Mouse (Mus musculus) neural tube, embryonic 13.5 days (tissue): Measurements from ENCODE around the gene Gm49776. TPM values are rescaled to one million over a fixed set of nuclear protein-coding genes. Genes with fewer than 3 reads are reported as not detected.
A peak's percentile ranks its signal among the peaks of the same experiment; 100 is the strongest.

ENCODE experiments used
- ATAC-seq: fragments of 200-750 bp; cut with Nextera tagmentation; 2 replicates; pipeline ENCODE4 v1.8.0; 2017; ENCODE audit warnings: low read depth, mild to moderate bottlenecking, moderate TSS enrichment, moderate library complexity
- H3K27ac ChIP-seq: fragments of 300-500 bp; sonication (generic); replicated peaks from 2 replicates; pipeline ENCODE4 v1.5.1; 2015; ENCODE audit warnings: moderate library complexity, mild to moderate bottlenecking, inconsistent platforms
- H3K27me3 ChIP-seq: fragments of 300-500 bp; sonication (generic); 2 replicates; pipeline ENCODE4 v1.6.1; 2015; ENCODE audit warnings: mild to moderate bottlenecking, inconsistent platforms
- H3K36me3 ChIP-seq: fragments of 300-500 bp; sonication (generic); 2 replicates; pipeline ENCODE4 v1.6.1; 2015; ENCODE audit warnings: mild to moderate bottlenecking, inconsistent platforms
- H3K4me1 ChIP-seq: fragments of 300-500 bp; sonication (generic); replicated peaks from 2 replicates; pipeline ENCODE4 v1.6.1; 2015; ENCODE audit warnings: inconsistent platforms
- H3K4me2 ChIP-seq: fragments of 300-500 bp; sonication (generic); 2 replicates; pipeline ENCODE4 v1.6.1; 2015; ENCODE audit warnings: inconsistent platforms, mild to moderate bottlenecking, moderate library complexity
- H3K4me3 ChIP-seq: fragments of 300-500 bp; sonication (generic); 2 replicates; pipeline ENCODE4 v1.5.1; 2015; ENCODE audit warnings: mild to moderate bottlenecking, inconsistent platforms
- H3K9ac ChIP-seq: fragments of 300-500 bp; sonication (generic); 2 replicates; pipeline ENCODE4 v1.6.1; 2015; ENCODE audit warnings: moderate library complexity, mild to moderate bottlenecking, inconsistent platforms
- H3K9me3 ChIP-seq: fragments of 300-500 bp; sonication (generic); 2 replicates; pipeline ENCODE4 v1.6.1; 2016; ENCODE audit warnings: inconsistent platforms
- WGBS: fragments of 180-500 bp; shearing (Covaris S2); methylation state at CpG from one replicate; pipeline ENCODE4 v1.1.7; 2015; 5-methylcytosine and 5-hydroxymethylcytosine counted together
- polyA plus RNA-seq: library from polyadenylated mRNA; unstranded; fragments of >200 nt; fragmentation: Nextera tagmentation; extraction: Ambion mirVana; gene quantifications from 2 replicates; pipeline ENCODE4 v1.2.1, GENCODE M21; 2015

Gm49776 gene
- polyA plus RNA-seq, 1 experiment from 2014 or later, result 4.8 TPM

GRCm38 (mm10) chr16:18231451-18231850 lies 26.7 kb downstream of the Gm49776 start:
- 0 out of 2 replicates have a peak overlapping the region, but pooled peaks have one; percentile 1 for H3K9ac ChIP-seq
- no peak overlapping the region for H3K4me3 ChIP-seq
- no peak for ATAC-seq
- H3K27me3 ChIP-seq, result no peaks in the 10 kb centered on the region
- no peak overlapping the region for H3K4me2 ChIP-seq
- H3K4me1 ChIP-seq, result peaks cover 61% of the 10 kb centered on the region
- WGBS, result 91% methylated on average over 4 of the region's 4 CpGs
- no peak overlapping the region for H3K27ac ChIP-seq
- peaks cover 26% of the 10 kb centered on the region for H3K36me3 ChIP-seq
- H3K9me3 ChIP-seq, result no peaks in the 10 kb centered on the region

GRCm38 (mm10) chr16:18231047-18231446 lies 27.1 kb downstream of the Gm49776 start:
- H3K4me1 ChIP-seq, result peaks cover 57% of the 10 kb centered on the region
- 0 out of 2 replicates have a peak overlapping the region, but pooled peaks have one; percentile 1 for H3K9ac ChIP-seq
- H3K27me3 ChIP-seq, result no peaks in the 10 kb centered on the region
- no peak overlapping the region for H3K4me2 ChIP-seq
- no peak for ATAC-seq
- no peak overlapping the region for H3K4me3 ChIP-seq
- no peak overlapping the region for H3K27ac ChIP-seq
- no peaks in the 10 kb centered on the region for H3K9me3 ChIP-seq
- 91% methylated on average over 3 of the region's 3 CpGs for WGBS
- H3K36me3 ChIP-seq, result peaks cover 30% of the 10 kb centered on the region

- H3K9ac ChIP-seq, result 0 out of 2 replicates have a peak overlapping the region, but pooled peaks have one; percentile 1
- WGBS, result 95% methylated on average over 6 of the region's 6 CpGs
- peaks cover 53% of the 10 kb centered on the region for H3K4me1 ChIP-seq
- no peaks in the 10 kb centered on the region for H3K27me3 ChIP-seq
- no peaks in the 10 kb centered on the region for H3K9me3 ChIP-seq
- peaks cover 34% of the 10 kb centered on the region for H3K36me3 ChIP-seq
- no peak for ATAC-seq
- no peak overlapping the region for H3K27ac ChIP-seq
- no peak overlapping the region for H3K4me3 ChIP-seq
- H3K4me2 ChIP-seq, result no peak overlapping the region
Observed at GRCm38 (mm10) chr16:18230617-18231016, 27.5 kb downstream of the Gm49776 start.

GRCm38 (mm10) chr16:18229622-18230021 lies 28.5 kb downstream of the Gm49776 start:
- Histone ChIP-seq H3K4me3 (no peak overlapping the region), H3K9ac (no peak overlapping the region), H3K4me1 (peaks cover 52% of the 10 kb centered on the region), H3K27ac (no peak overlapping the region), H3K27me3 (no peaks in the 10 kb centered on the region), H3K4me2 (no peak overlapping the region), H3K9me3 (no peaks in the 10 kb centered on the region), H3K36me3 (peaks cover 44% of the 10 kb centered on the region)
- ATAC-seq, result no peak
- WGBS, result 61% methylated on average over 11 of the region's 11 CpGs

GRCm38 (mm10) chr16:18228856-18229255 lies 29.3 kb downstream of the Gm49776 start:
- no peak overlapping the region for H3K4me3 ChIP-seq
- no peak for ATAC-seq
- peaks cover 45% of the 10 kb centered on the region for H3K4me1 ChIP-seq
- H3K36me3 ChIP-seq, result peaks cover 52% of the 10 kb centered on the region
- H3K27ac ChIP-seq, result no peak overlapping the region
- no peaks in the 10 kb centered on the region for H3K9me3 ChIP-seq
- no peaks in the 10 kb centered on the region for H3K27me3 ChIP-seq
- H3K9ac ChIP-seq, result no peak overlapping the region
- no peak overlapping the region for H3K4me2 ChIP-seq
- WGBS, result 83% methylated on average over 4 of the region's 4 CpGs

GRCm38 (mm10) chr16:18227897-18228422 lies 30.2 kb downstream of the Gm49776 start:
- Histone ChIP-seq H3K36me3 (peaks cover 61% of the 10 kb centered on the region), H3K4me3 (no peak overlapping the region), H3K4me1 (peaks cover 36% of the 10 kb centered on the region), H3K4me2 (no peak overlapping the region), H3K27ac (no peak overlapping the region), H3K9me3 (no peaks in the 10 kb centered on the region), H3K27me3 (no peaks in the 10 kb centered on the region), H3K9ac (no peak overlapping the region)
- ATAC-seq, result no peak
- WGBS, result 96% methylated on average over 20 of the region's 20 CpGs

- peaks cover 69% of the 10 kb centered on the region for H3K36me3 ChIP-seq
- H3K4me1 ChIP-seq, result peaks cover 33% of the 10 kb centered on the region
- no peak overlapping the region for H3K27ac ChIP-seq
- ATAC-seq, result no peak
- H3K4me2 ChIP-seq, result no peak overlapping the region
- 92% methylated on average over 13 of the region's 13 CpGs for WGBS
- H3K9ac ChIP-seq, result no peak overlapping the region
- H3K27me3 ChIP-seq, result no peaks in the 10 kb centered on the region
- H3K9me3 ChIP-seq, result no peaks in the 10 kb centered on the region
- H3K4me3 ChIP-seq, result no peak overlapping the region
Observed at GRCm38 (mm10) chr16:18227187-18227586, 30.9 kb downstream of the Gm49776 start.

GRCm38 (mm10) chr16:18222188-18222587 lies 35.9 kb downstream of the Gm49776 start:
- Histone ChIP-seq H3K27me3 (no peaks in the 10 kb centered on the region), H3K4me2 (no peak overlapping the region), H3K27ac (no peak overlapping the region), H3K9me3 (no peaks in the 10 kb centered on the region), H3K4me1 (peaks cover 21% of the 10 kb centered on the region), H3K9ac (no peak overlapping the region), H3K36me3 (peaks cover 65% of the 10 kb centered on the region), H3K4me3 (no peak overlapping the region)
- ATAC-seq, result no peak
- 86% methylated on average over 11 of the region's 11 CpGs for WGBS

- Histone ChIP-seq H3K4me1 (peaks cover 21% of the 10 kb centered on the region), H3K4me2 (no peak overlapping the region), H3K9ac (no peak overlapping the region), H3K36me3 (peaks cover 59% of the 10 kb centered on the region), H3K4me3 (no peak overlapping the region), H3K9me3 (no peaks in the 10 kb centered on the region), H3K27ac (no peak overlapping the region), H3K27me3 (no peaks in the 10 kb centered on the region)
- ATAC-seq, result no peak
- 82% methylated on average over 11 of the region's 11 CpGs for WGBS
Observed at GRCm38 (mm10) chr16:18221543-18221898, 36.6 kb downstream of the Gm49776 start.

- H3K4me1 ChIP-seq, result peaks cover 24% of the 10 kb centered on the region
- H3K27me3 ChIP-seq, result no peaks in the 10 kb centered on the region
- H3K36me3 ChIP-seq, result peaks cover 54% of the 10 kb centered on the region
- H3K4me2 ChIP-seq, result no peak overlapping the region
- WGBS, result 91% methylated on average over 6 of the region's 6 CpGs
- no peak overlapping the region for H3K27ac ChIP-seq
- H3K9me3 ChIP-seq, result no peaks in the 10 kb centered on the region
- H3K4me3 ChIP-seq, result no peak overlapping the region
- no peak overlapping the region for H3K9ac ChIP-seq
- no peak for ATAC-seq
Observed at GRCm38 (mm10) chr16:18220856-18221542, 37.1 kb downstream of the Gm49776 start.

GRCm38 (mm10) chr16:18220001-18220400 lies 38.1 kb downstream of the Gm49776 start:
- no peak overlapping the region for H3K27ac ChIP-seq
- H3K4me2 ChIP-seq, result no peak overlapping the region
- WGBS, result 57% methylated on average over 8 of the region's 8 CpGs
- H3K9me3 ChIP-seq, result no peaks in the 10 kb centered on the region
- peaks cover 44% of the 10 kb centered on the region for H3K36me3 ChIP-seq
- H3K4me1 ChIP-seq, result peaks cover 34% of the 10 kb centered on the region
- no peak overlapping the region for H3K4me3 ChIP-seq
- H3K27me3 ChIP-seq, result no peaks in the 10 kb centered on the region
- ATAC-seq, result peak; percentile 37; the same call in 1 of the 2 replicates
- peak overlapping the region; percentile 17; the same call in 1 of the 2 replicates for H3K9ac ChIP-seq

- ATAC-seq, result no peak
- no peak overlapping the region for H3K4me3 ChIP-seq
- H3K9ac ChIP-seq, result no peak overlapping the region
- peaks cover 29% of the 10 kb centered on the region for H3K36me3 ChIP-seq
- H3K4me1 ChIP-seq, result peaks cover 48% of the 10 kb centered on the region
- H3K27ac ChIP-seq, result no peak overlapping the region
- H3K4me2 ChIP-seq, result no peak overlapping the region
- WGBS, result 75% methylated on average over 9 of the region's 9 CpGs
- H3K27me3 ChIP-seq, result no peaks in the 10 kb centered on the region
- H3K9me3 ChIP-seq, result no peaks in the 10 kb centered on the region
Observed at GRCm38 (mm10) chr16:18218580-18218996, 39.5 kb downstream of the Gm49776 start.

GRCm38 (mm10) chr16:18217579-18217978 lies 40.5 kb downstream of the Gm49776 start, which contains the start of gene Ccdc188:
Gene Ccdc188 (plus strand): TSS chr16:18217879.
- no peak within 1 kb of the TSS for H3K27ac ChIP-seq
- no peaks in the 10 kb centered on the region for H3K9me3 ChIP-seq
- WGBS, result 84% methylated on average over 4 of the region's 4 CpGs
- peaks cover 19% of the 10 kb centered on the region for H3K36me3 ChIP-seq
- H3K4me2 ChIP-seq, result no peak within 1 kb of the TSS
- peaks cover 58% of the 10 kb centered on the region for H3K4me1 ChIP-seq
- H3K27me3 ChIP-seq, result no peaks in the 10 kb centered on the region
- H3K9ac ChIP-seq, result no peak within 1 kb of the TSS
- no peak within 1 kb of the TSS for H3K4me3 ChIP-seq
- no peak for ATAC-seq
